Mouse (Mus musculus) urinary bladder, postnatal 36 days (tissue): ENCODE measurements around the gene Fuk.
A peak's percentile ranks its signal among the peaks of the same experiment; 100 is the strongest.
"Not testable (repeated sequence)": the region's sequence is repeated elsewhere in the genome, so short reads cannot be mapped to it uniquely, and the experiment has no call there.

Experiments
- DNase-seq, 2 experiments: peaks; one replicate each; pipeline ENCODE4 v3.0.0; 2022; ENCODE audit warnings: low spot score in 2 of 2, mixed read lengths in 1 of 2

Gene Fuk

GRCm38 (mm10) chr8:110881741-110882310, 20.5 kb downstream of the Fuk start:
- DNase-seq, result no peak

DNA sequence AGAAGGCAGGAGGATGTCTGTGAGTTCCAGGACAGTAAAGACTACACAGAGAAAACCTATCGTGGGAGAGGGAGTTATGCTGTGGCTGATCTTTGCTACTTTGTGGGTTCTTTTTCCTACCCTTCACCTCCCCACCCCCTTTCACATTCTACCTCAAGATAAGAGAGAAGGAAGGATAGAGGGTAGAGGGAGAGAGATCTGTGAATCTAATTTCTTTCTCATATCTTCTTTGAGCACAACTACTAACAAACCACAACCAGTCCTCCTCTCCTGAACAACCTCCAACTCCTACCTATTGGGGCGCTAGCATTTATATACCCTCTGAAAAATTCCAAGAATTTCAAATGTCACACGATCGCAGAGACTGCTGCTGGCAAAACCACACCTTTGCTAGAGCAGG, 24.4 kb downstream of the Fuk start:
- no peak for DNase-seq

DNA sequence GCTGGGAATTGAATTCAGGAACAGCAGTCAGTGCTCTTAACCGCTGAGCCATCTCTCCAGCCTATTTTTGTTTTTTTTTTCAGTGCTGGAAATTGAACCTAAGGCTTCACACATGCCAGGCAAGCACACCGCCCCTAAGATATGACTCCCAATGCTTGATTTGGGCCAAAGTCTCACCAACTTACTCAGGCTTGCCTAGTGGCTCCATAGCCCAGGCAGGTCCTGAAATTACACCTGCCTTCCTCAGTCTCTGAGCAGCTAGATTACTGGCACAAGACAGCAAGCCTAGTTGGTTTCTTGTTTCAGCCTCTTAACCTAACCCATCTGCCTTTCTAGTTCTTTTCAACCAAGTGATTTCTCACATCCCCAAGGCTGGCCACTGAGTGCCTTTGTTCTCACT, 31.8 kb downstream of the Fuk start:
- DNase-seq, result no peak

- DNase-seq, result not testable (repeated sequence)
Observed at GRCm38 (mm10) chr8:110861347-110862025, 40.8 kb downstream of the Fuk start.

DNA sequence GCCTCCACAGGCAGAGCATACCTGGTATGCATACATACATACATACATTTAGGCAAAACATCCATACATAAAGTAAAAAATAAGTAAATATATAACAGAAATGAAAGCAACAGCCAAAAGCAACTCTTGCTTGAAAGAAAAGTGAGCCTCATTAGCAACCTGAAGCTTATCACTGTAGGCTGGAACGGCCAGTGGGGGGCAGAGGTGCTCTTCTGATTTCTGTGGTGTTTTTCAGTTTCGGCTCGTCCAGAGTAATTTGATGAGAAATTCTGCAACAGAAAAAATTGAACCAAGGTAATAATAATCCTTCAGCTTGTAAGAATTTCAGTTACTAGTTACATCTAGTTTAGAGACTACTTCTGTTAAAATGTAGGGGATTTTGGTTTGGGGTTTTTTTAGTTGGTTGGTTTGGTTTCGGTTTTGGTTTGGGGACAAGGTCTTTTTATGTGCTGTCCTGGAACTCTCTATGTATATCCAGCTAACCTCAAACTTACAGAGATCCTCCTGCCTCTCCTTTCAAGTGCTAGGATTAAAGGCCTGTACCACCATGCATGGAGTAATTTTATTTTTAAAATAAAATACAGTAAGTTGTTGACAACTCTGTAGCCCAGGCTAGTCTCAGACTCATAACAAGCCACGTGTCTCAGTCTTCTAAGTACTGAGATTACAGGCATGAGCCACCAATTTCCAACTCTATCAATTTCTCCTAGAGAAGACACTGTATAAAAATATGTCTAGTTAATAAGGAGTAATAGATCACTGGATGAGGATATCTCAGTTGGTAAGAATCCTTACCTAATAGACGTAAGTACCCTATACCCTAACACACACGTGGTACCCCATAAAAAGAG, 42.4 kb downstream of the Fuk start:
- DNase-seq, result no peak

- no peak for DNase-seq
Observed at GRCm38 (mm10) chr8:110856760-110857461, 45.4 kb downstream of the Fuk start.

GRCm38 (mm10) chr8:110856073-110856472, 46.2 kb downstream of the Fuk start:
- not testable (repeated sequence) for DNase-seq

- DNase-seq, result no peak
Observed at GRCm38 (mm10) chr8:110851186-110851585, 51.1 kb downstream of the Fuk start.

GRCm38 (mm10) chr8:110847645-110848495, 54.4 kb downstream of the Fuk start:
- no peak for DNase-seq

GRCm38 (mm10) chr8:110847171-110847549, 55.1 kb downstream of the Fuk start:
- DNase-seq, result no peak

DNA sequence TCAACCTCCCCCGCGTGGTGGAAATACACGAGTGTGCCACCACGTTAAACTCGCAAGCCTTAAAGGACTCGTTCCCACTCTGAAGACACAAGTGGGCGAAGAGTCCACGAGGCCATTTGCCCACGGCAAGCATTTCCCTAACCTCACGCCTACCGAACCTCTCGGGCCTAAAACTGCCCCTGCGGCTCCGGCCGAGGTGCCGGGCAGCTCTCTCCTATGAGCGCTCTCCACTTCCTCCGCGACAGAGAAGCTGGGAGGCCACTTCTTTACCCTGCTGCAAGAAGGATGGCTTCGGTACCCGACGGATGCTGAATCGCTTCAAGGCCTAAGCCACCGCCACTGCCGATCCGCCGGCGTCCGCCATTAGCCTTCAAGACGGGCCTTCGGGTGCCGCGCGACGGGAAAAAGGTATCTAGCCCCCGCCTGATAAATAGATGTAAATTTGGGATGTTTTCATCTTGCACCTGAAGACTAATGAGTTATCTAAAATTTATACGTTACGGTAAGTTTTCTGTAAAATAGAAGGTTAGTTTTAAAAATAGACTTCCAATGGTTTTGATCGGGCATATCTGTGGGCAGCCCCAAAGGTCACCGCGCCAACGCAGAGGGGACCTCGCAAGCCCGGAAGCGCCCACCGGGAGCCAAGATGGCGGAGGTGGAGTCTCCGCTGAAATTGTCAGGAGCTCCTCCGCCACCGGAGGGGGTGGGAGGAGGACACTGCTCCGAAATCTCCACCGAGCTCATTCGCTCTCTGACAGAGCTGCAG, 55.7 kb downstream of the Fuk start, which contains the start of the genes Cog4 and Sf3b3:
Gene Cog4 (plus strand): TSS at position 196 of the 766 bp plus-strand sequence.
Gene Sf3b3 (minus strand): TSS at position 383 of the 766 bp plus-strand sequence.
- DNase-seq, result peak; percentile 78

- DNase-seq, result peak in 1 of 2 experiments; percentile 3
Observed at GRCm38 (mm10) chr8:110845821-110846404, 56.4 kb downstream of the Fuk start.

- DNase-seq, result no peak
Observed at GRCm38 (mm10) chr8:110844941-110845340, 57.3 kb downstream of the Fuk start.

DNA sequence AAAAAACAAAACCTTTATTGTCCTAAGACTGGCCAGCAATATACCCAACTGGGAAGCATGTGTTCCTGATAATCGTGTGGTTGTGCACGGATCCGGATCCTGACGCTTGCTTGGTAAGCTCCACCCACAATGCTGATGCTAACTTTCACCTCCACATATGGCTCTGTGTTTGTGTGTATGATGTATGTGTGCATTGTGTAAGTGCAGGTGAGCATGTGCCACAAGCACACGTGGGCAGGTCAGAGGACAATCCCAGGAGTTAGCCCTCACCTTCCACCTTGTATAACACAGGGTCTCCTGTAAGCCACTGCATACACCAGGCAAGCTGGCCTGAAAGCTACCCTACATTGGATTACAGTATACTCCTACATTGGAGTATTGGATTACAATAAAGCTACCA, 59.1 kb downstream of the Fuk start:
- DNase-seq, result no peak

DNA sequence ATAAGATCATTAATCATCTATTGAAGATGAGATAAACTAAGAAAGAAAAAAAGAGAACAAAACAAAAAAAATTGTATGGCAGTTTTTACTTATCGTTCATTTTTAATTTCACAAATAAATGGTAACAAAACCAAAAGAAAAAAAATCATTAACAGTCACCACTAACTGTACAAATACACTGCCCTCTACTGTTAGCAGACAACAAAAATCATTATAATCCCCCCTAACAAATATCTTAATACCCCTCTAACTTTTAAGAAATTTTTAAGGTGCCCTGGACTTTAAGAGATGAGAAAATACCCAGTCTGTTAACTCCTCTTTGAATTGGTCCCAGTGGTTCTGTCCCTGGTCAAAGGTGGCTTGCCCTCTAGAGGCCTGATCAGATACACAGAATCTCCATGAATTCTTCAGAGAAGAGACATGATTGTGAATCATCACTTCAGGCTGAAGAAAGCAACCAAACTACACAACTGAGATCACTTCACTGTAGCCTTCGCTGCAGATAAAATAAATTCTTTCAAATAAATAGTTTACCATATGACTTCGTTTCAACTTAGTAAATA, 60.2 kb downstream of the Fuk start:
- DNase-seq, result no peak
